Mouse (Mus musculus) frontal cortex, postnatal 10 days (tissue): Measurements from ENCODE around the gene Kif18a.
A peak's percentile ranks its signal among the peaks of the same experiment; 100 is the strongest.

ENCODE experiments used
- DNase-seq, 2 experiments: peaks; one replicate each; pipeline ENCODE4 v3.0.0; 2022; ENCODE audit warnings: low spot score in 2 of 2, mixed read lengths in 1 of 2

Gene Kif18a

GRCm38 (mm10) chr2:109280600-109281340 is at the start of gene Kif18a, which contains the start of gene Mettl15:
Kif18a (plus strand) TSS chr2:109280738.
Mettl15 (minus strand) TSS chr2:109280748.
- peak; percentile 92 to 96 for DNase-seq

GRCm38 (mm10) chr2:109233876-109234275 is 46.7 kb upstream of the Kif18a start:
- no peak for DNase-seq

GRCm38 (mm10) chr2:109235741-109236140 is 44.8 kb upstream of the Kif18a start:
- DNase-seq, result no peak

GRCm38 (mm10) chr2:109241947-109242346 is 38.6 kb upstream of the Kif18a start:
- DNase-seq, result no peak

GRCm38 (mm10) chr2:109262779-109263178 is 17.8 kb upstream of the Kif18a start:
- DNase-seq, result no peak

GRCm38 (mm10) chr2:109273098-109273497 is 7.4 kb upstream of the Kif18a start:
- DNase-seq, result no peak

- no peak for DNase-seq
These were observed 2.9 kb upstream of the Kif18a start for GRCm38 (mm10) chr2:109277593-109277992.

- DNase-seq, result peak in 1 of 2 experiments; percentile 17
These were observed 2.5 kb upstream of the Kif18a start for GRCm38 (mm10) chr2:109278036-109278435.

- DNase-seq, result no peak
These were observed 302 bp upstream of the Kif18a start for GRCm38 (mm10) chr2:109280272-109280599.

GRCm38 (mm10) chr2:109281341-109281690 is 778 bp downstream of the Kif18a start:
- DNase-seq, result no peak

GRCm38 (mm10) chr2:109284121-109284520 is 3.6 kb downstream of the Kif18a start:
- no peak for DNase-seq

GRCm38 (mm10) chr2:109289327-109289726 is 8.8 kb downstream of the Kif18a start:
- no peak for DNase-seq

- DNase-seq, result no peak
These were observed 15.7 kb downstream of the Kif18a start for GRCm38 (mm10) chr2:109296264-109296663.

GRCm38 (mm10) chr2:109298160-109298559 is 17.6 kb downstream of the Kif18a start:
- no peak for DNase-seq

- no peak for DNase-seq
These were observed 21.7 kb downstream of the Kif18a start for GRCm38 (mm10) chr2:109302234-109302633.

GRCm38 (mm10) chr2:109303638-109304037 is 23.1 kb downstream of the Kif18a start:
- DNase-seq, result no peak

- no peak for DNase-seq
These were observed 30.8 kb downstream of the Kif18a start for GRCm38 (mm10) chr2:109311369-109311768.

- no peak for DNase-seq
These were observed 51.3 kb downstream of the Kif18a start for GRCm38 (mm10) chr2:109331807-109332206.

GRCm38 (mm10) chr2:109334237-109334636 is 53.7 kb downstream of the Kif18a start:
- DNase-seq, result no peak

- no peak for DNase-seq
These were observed 55.2 kb downstream of the Kif18a start for GRCm38 (mm10) chr2:109335765-109336164.

GRCm38 (mm10) chr2:109345386-109345785 is 64.8 kb downstream of the Kif18a start:
- no peak for DNase-seq

- DNase-seq, result no peak
These were observed 68.2 kb downstream of the Kif18a start for GRCm38 (mm10) chr2:109348742-109349141.

GRCm38 (mm10) chr2:109358456-109359141 is 78.1 kb downstream of the Kif18a start:
- DNase-seq, result no peak
